8 mouse cellular contexts compared by ENCODE assay signal in genomic region chr1:69685890-69686490, GRCm38 (mm10). TPM values are rescaled to one million over a fixed set of nuclear protein-coding genes. Genes with fewer than 3 reads are reported as not detected.
DNase-seq lines count a peak whose midpoint lies in the region; ATAC-seq and TF ChIP-seq lines count a peak whose summit lies in the region.

No protein-coding gene starts in this region.

- H3K27me3 ChIP-seq in heart, embryonic 11.5 days (ENCODE audit: control insufficient read depth, insufficient read depth, low read length): no peaks in the 10 kb centered on the region
- H3K27me3 ChIP-seq in forebrain, embryonic 11.5 days (ENCODE audit: control insufficient read depth, insufficient read depth, low read length): no peaks in the 10 kb centered on the region
- no peaks in the 10 kb centered on the region for H3K27me3 ChIP-seq in liver, embryonic 11.5 days (replicated peaks; ENCODE audit: control insufficient read depth, insufficient read depth, low read length)
- no peaks in the 10 kb centered on the region for H3K27me3 ChIP-seq in stomach, embryonic 16.5 days (ENCODE audit: control insufficient read depth, insufficient read depth, low read length)

- DNase-seq in heart, postnatal 25 days (ENCODE audit: low spot score): no peak
- DNase-seq in ES-E14 (ENCODE audit: low read depth, low spot score): no peak
- DNase-seq in forebrain, embryonic 11.5 days (ENCODE audit: low spot score): peak; percentile 61
- DNase-seq in liver, embryonic 11.5 days (ENCODE audit: low spot score): no peak
- DNase-seq in adrenal gland, postnatal 25 days: no peak
- DNase-seq in thymus, postnatal 4 days: no peak

- peak overlapping the region; percentile 78 for H3K4me3 ChIP-seq in heart, embryonic 11.5 days (ENCODE audit: low read depth, low read length)
- peak overlapping the region; percentile 21 to 96; a peak in 2 of 4 replicates for H3K4me3 ChIP-seq in ES-E14 (ENCODE audit: insufficient read depth in 1 of 2, low read depth in 1 of 2, low read length in 2 of 2, poor library complexity in 1 of 2, severe bottlenecking in 1 of 2)
- peak overlapping the region; percentile 64 for H3K4me3 ChIP-seq in forebrain, embryonic 11.5 days (ENCODE audit: low read depth, low read length)
- peak overlapping the region; percentile 84 for H3K4me3 ChIP-seq in liver, embryonic 11.5 days (ENCODE audit: low read depth, low read length)
- H3K4me3 ChIP-seq in stomach, embryonic 16.5 days (replicated peaks; ENCODE audit: low read length): peak overlapping the region; percentile 66

- no peaks in the 10 kb centered on the region for H3K36me3 ChIP-seq in heart, embryonic 11.5 days (ENCODE audit: control insufficient read depth, insufficient read depth, low read length)
- no peaks in the 10 kb centered on the region for H3K36me3 ChIP-seq in ES-E14 (ENCODE audit: control insufficient read depth, insufficient read depth, low read length, poor library complexity, severe bottlenecking)
- no peaks in the 10 kb centered on the region for H3K36me3 ChIP-seq in forebrain, embryonic 11.5 days (ENCODE audit: control insufficient read depth, insufficient read depth, low read length)
- H3K36me3 ChIP-seq in liver, embryonic 11.5 days (ENCODE audit: control insufficient read depth, insufficient read depth, low read length): no peaks in the 10 kb centered on the region
- no peaks in the 10 kb centered on the region for H3K36me3 ChIP-seq in stomach, embryonic 16.5 days (ENCODE audit: control insufficient read depth, insufficient read depth, low read length)

- under 1% methylated on average over 14 of the region's 15 CpGs for WGBS in heart, embryonic 11.5 days (ENCODE audit: insufficient replicate concordance)
- under 1% methylated on average over 12 of the region's 15 CpGs for WGBS in forebrain, embryonic 11.5 days
- under 1% methylated on average over 12 of the region's 15 CpGs for WGBS in liver, embryonic 11.5 days
- under 1% methylated on average over 13 of the region's 15 CpGs for WGBS in stomach, embryonic 16.5 days

- in situ Hi-C loops in ES-E14 (cut with MboI; ENCODE audit: low sequenced_read_pairs in 2 of 2, unreplicated experiment in 2 of 2): no loop called here

- no peak for ATAC-seq in heart, embryonic 11.5 days (replicated peaks; ENCODE audit: insufficient number of reproducible peaks, low FRiP score, low TSS enrichment)
- no peak for ATAC-seq in forebrain, embryonic 11.5 days (replicated peaks; ENCODE audit: low FRiP score)
- ATAC-seq in liver, embryonic 11.5 days (replicated peaks; ENCODE audit: low FRiP score): no peak
- ATAC-seq in stomach, embryonic 16.5 days (ENCODE audit: insufficient read depth, low FRiP score): no peak

- intact Hi-C loops in heart, postnatal 25 days (cut with DNase I): loop anchor here (5.0 kb wide), 1 partner anchor 444 kb away; no protein-coding TSS in a partner anchor

- H3K27ac ChIP-seq in heart, embryonic 11.5 days (ENCODE audit: low read depth, low read length): no peak overlapping the region
- H3K27ac ChIP-seq in ES-E14 (ENCODE audit: insufficient read depth, low read depth, low read length, poor library complexity, severe bottlenecking): no peak overlapping the region
- H3K27ac ChIP-seq in forebrain, embryonic 11.5 days (ENCODE audit: low read depth, low read length): no peak overlapping the region
- H3K27ac ChIP-seq in liver, embryonic 11.5 days (ENCODE audit: low read depth, low read length): no peak overlapping the region
- peak overlapping the region; percentile 88 for H3K27ac ChIP-seq in stomach, embryonic 16.5 days (ENCODE audit: low read length)

- 0 out of 2 replicates have a peak, but pooled peaks cover 2% of the 10 kb centered on the region for H3K4me1 ChIP-seq in heart, embryonic 11.5 days (ENCODE audit: control insufficient read depth, insufficient read depth, low read length)
- 0 out of 4 replicates have a peak, but pooled peaks cover 0 to 2% of the 10 kb centered on the region in 2 experiments for H3K4me1 ChIP-seq in ES-E14 (ENCODE audit: control insufficient read depth in 2 of 2, insufficient read depth in 2 of 2, low read length in 2 of 2, poor library complexity in 1 of 2)
- 0 out of 2 replicates have a peak, but pooled peaks cover 1% of the 10 kb centered on the region for H3K4me1 ChIP-seq in forebrain, embryonic 11.5 days (replicated peaks; ENCODE audit: control insufficient read depth, insufficient read depth, low read length)
- peaks cover 2% of the 10 kb centered on the region; the same call in 1 of the 2 replicates for H3K4me1 ChIP-seq in liver, embryonic 11.5 days (replicated peaks; ENCODE audit: control insufficient read depth, insufficient read depth, low read length)
- peaks cover 2% of the 10 kb centered on the region; the same call in 1 of the 2 replicates for H3K4me1 ChIP-seq in stomach, embryonic 16.5 days (ENCODE audit: control insufficient read depth, insufficient read depth, low read length)

- H3K9me3 ChIP-seq in heart, embryonic 11.5 days (replicated peaks; ENCODE audit: control insufficient read depth, low read length): no peaks in the 10 kb centered on the region
- H3K9me3 ChIP-seq in ES-E14 (ENCODE audit: control insufficient read depth, insufficient read depth, low read depth, low read length): no peaks in the 10 kb centered on the region
- H3K9me3 ChIP-seq in forebrain, embryonic 11.5 days (ENCODE audit: control insufficient read depth, low read length): no peaks in the 10 kb centered on the region
- H3K9me3 ChIP-seq in liver, embryonic 11.5 days (ENCODE audit: control insufficient read depth, low read length): no peaks in the 10 kb centered on the region
- H3K9me3 ChIP-seq in stomach, embryonic 16.5 days (replicated peaks; ENCODE audit: control insufficient read depth, low read length): no peaks in the 10 kb centered on the region

- H3K9ac ChIP-seq in heart, embryonic 11.5 days (ENCODE audit: low read depth, low read length): peak overlapping the region; percentile 67
- H3K9ac ChIP-seq in ES-E14 (ENCODE audit: insufficient read depth, low read depth, low read length, poor library complexity, severe bottlenecking): no peak overlapping the region
- H3K9ac ChIP-seq in forebrain, embryonic 11.5 days (ENCODE audit: low read length): peak overlapping the region; percentile 50
- H3K9ac ChIP-seq in liver, embryonic 11.5 days (ENCODE audit: low read depth, low read length): peak overlapping the region; percentile 60
- H3K9ac ChIP-seq in stomach, embryonic 16.5 days (ENCODE audit: low read length): peak overlapping the region; percentile 71

- peak overlapping the region; percentile 84 for H3K4me2 ChIP-seq in heart, embryonic 11.5 days
- peak overlapping the region; percentile 52 for H3K4me2 ChIP-seq in forebrain, embryonic 11.5 days (ENCODE audit: low read depth, low read length, severe bottlenecking)
- peak overlapping the region; percentile 90 for H3K4me2 ChIP-seq in liver, embryonic 11.5 days
- peak overlapping the region; percentile 58 for H3K4me2 ChIP-seq in stomach, embryonic 16.5 days (ENCODE audit: low read depth, low read length)

TF ChIP-seq in ES-E14, 5 proteins besides CTCF, POLR2A, EP300 and RAD21:
- TF ChIP-seq CHD2 (IDR thresholded peaks at IDR 0.05; ENCODE audit: low read depth, low read length) (no peak), ZC3H11A (IDR thresholded peaks at IDR 0.05; ENCODE audit: borderline replicate concordance, low read depth, low read length) (no peak), ZNF384 (IDR thresholded peaks at IDR 0.05; ENCODE audit: low read depth, low read length) (0 out of 2 replicates have a peak, but pooled peaks have one; percentile 19), HCFC1 (IDR thresholded peaks at IDR 0.05; ENCODE audit: borderline replicate concordance, insufficient read depth, low read length) (no peak), MAFK (IDR thresholded peaks at IDR 0.05; ENCODE audit: insufficient read depth, low read depth, low read length) (no peak)
TF ChIP-seq in ES-E14: peak in this region for 1.

RNA-seq across cellular contexts. Expression of gene Ikzf2, which starts 1.1 kb away (rescaled TPM):
- polyA plus RNA-seq in heart, embryonic 11.5 days (2014; fragmentation: Nextera tagmentation; extraction: Ambion mirVana): 3.1 and 3.5 TPM in 2 replicates
- 1 to 10 TPM; 5.2 to 7.2 TPM for total RNA-seq in heart, postnatal 25 days (2021)
- total RNA-seq in ES-E14 (2012; rRNA removed): 2.5 and 3.4 TPM in 2 replicates
- polyA plus RNA-seq in forebrain, embryonic 11.5 days (2014; fragmentation: Nextera tagmentation; extraction: Ambion mirVana): 4.7 and 6.2 TPM in 2 replicates
- polyA plus RNA-seq in liver, embryonic 11.5 days (2014; fragmentation: Nextera tagmentation; extraction: Ambion mirVana): 2.8 and 3.5 TPM in 2 replicates
- polyA plus RNA-seq in stomach, embryonic 16.5 days (2015; fragmentation: Nextera tagmentation; extraction: Ambion mirVana): 6.1 and 6.3 TPM in 2 replicates
- 11.0 and 15.7 TPM in 2 replicates for total RNA-seq in adrenal gland, postnatal 25 days (2021)
